ENCODE assay signal across 14 mouse cellular contexts in genomic region chr11:24050032-24050757, GRCm38 (mm10). TPM values are rescaled to one million over a fixed set of nuclear protein-coding genes. Genes with fewer than 3 reads are reported as not detected.
DNase-seq lines count a peak whose midpoint lies in the region; ATAC-seq and TF ChIP-seq lines count a peak whose summit lies in the region.
"Had no signal": no experiment of that assay in that cellular context is flagged by ENCODE, and none has a peak within 500 bp of the region (broad histone marks: within the 10 kb centered on the region; RNA-seq: fewer than 3 reads in every experiment).

No protein-coding gene starts in this region.

- no peak; the same call in 1 of the 2 replicates for ATAC-seq in forebrain, embryonic 14.5 days
- no peak for ATAC-seq in neural tube, embryonic 12.5 days (ENCODE audit: low FRiP score, low read depth)
- ATAC-seq in midbrain, embryonic 11.5 days (ENCODE audit: low FRiP score), result no peak

- no peaks in the 10 kb centered on the region for H3K9me3 ChIP-seq in forebrain, embryonic 10.5 days
- no peaks in the 10 kb centered on the region for H3K9me3 ChIP-seq in forebrain, embryonic 14.5 days (replicated peaks; ENCODE audit: control insufficient read depth, low read length)
- H3K9me3 ChIP-seq in neural tube, embryonic 12.5 days, result no peaks in the 10 kb centered on the region
- no peaks in the 10 kb centered on the region for H3K9me3 ChIP-seq in midbrain, embryonic 11.5 days (ENCODE audit: control insufficient read depth, low read length)
- H3K9me3 ChIP-seq: limb, embryonic 15.5 days had no signal

- H3K4me2 ChIP-seq in forebrain, embryonic 14.5 days (ENCODE audit: low read length), result no peak overlapping the region
- peak overlapping the region; percentile 64 for H3K4me2 ChIP-seq in neural tube, embryonic 12.5 days (replicated peaks)
- H3K4me2 ChIP-seq in midbrain, embryonic 11.5 days, result no peak overlapping the region

- 77% methylated on average over 11 of the region's 11 CpGs for WGBS in forebrain, embryonic 10.5 days
- 78% methylated on average over 11 of the region's 11 CpGs for WGBS in forebrain, embryonic 14.5 days
- 88% methylated on average over 11 of the region's 11 CpGs for WGBS in neural tube, embryonic 12.5 days
- 82% methylated on average over 11 of the region's 11 CpGs for WGBS in midbrain, embryonic 11.5 days
- WGBS in cerebellum, adult 2 months, result 87% methylated on average over 11 of the region's 11 CpGs
- WGBS in kidney, adult 2 months, result 77% methylated on average over 11 of the region's 11 CpGs

- no peak for TF ChIP-seq CTCF in cerebellum, adult 2 months (IDR thresholded peaks at IDR 0.05; ENCODE audit: borderline replicate concordance, insufficient read depth, low read depth, low read length)
- TF ChIP-seq CTCF in kidney, adult 2 months (conservative IDR thresholded peaks at IDR 0.05; ENCODE audit: insufficient read depth, insufficient read length, low read depth, low read length), result no peak

- TF ChIP-seq POLR2A in cerebellum, adult 2 months (IDR thresholded peaks at IDR 0.05; ENCODE audit: borderline replicate concordance, insufficient read depth, low read length), result no peak
- TF ChIP-seq POLR2A in kidney, adult 2 months (IDR thresholded peaks at IDR 0.05; ENCODE audit: low read depth, low read length), result no peak

- H3K27ac ChIP-seq in forebrain, embryonic 10.5 days, result peak overlapping the region; percentile 93; the same call in 1 of the 2 replicates
- H3K27ac ChIP-seq in forebrain, embryonic 14.5 days (ENCODE audit: low read depth, low read length), result no peak overlapping the region
- no peak overlapping the region for H3K27ac ChIP-seq in neural tube, embryonic 12.5 days
- no peak overlapping the region for H3K27ac ChIP-seq in midbrain, embryonic 11.5 days (ENCODE audit: low read depth, low read length)
- no peak overlapping the region for H3K27ac ChIP-seq in cerebellum, adult 2 months (ENCODE audit: insufficient read depth, low read length)
- no peak overlapping the region for H3K27ac ChIP-seq in kidney, adult 2 months (ENCODE audit: insufficient read depth, low read depth, low read length)
- H3K27ac ChIP-seq: limb, embryonic 15.5 days; macrophage had no signal

- H3K9ac ChIP-seq in forebrain, embryonic 14.5 days (ENCODE audit: low read length), result no peak overlapping the region; the same call in 1 of the 2 replicates
- no peak overlapping the region for H3K9ac ChIP-seq in neural tube, embryonic 12.5 days
- peak overlapping the region; percentile 65; the same call in 1 of the 2 replicates for H3K9ac ChIP-seq in midbrain, embryonic 11.5 days (ENCODE audit: low read length)

- peaks cover 36% of the 10 kb centered on the region for H3K27me3 ChIP-seq in forebrain, embryonic 10.5 days (ENCODE audit: poor library complexity, severe bottlenecking)
- H3K27me3 ChIP-seq in forebrain, embryonic 14.5 days (replicated peaks; ENCODE audit: control insufficient read depth, insufficient read depth, low read length), result no peaks in the 10 kb centered on the region
- H3K27me3 ChIP-seq in neural tube, embryonic 12.5 days (replicated peaks), result no peaks in the 10 kb centered on the region
- no peaks in the 10 kb centered on the region for H3K27me3 ChIP-seq in midbrain, embryonic 11.5 days (ENCODE audit: control insufficient read depth, insufficient read depth, low read length)
- H3K27me3 ChIP-seq in cerebellum, adult 2 months (ENCODE audit: control insufficient read depth, insufficient read depth, low read length), result no peaks in the 10 kb centered on the region
- no peaks in the 10 kb centered on the region for H3K27me3 ChIP-seq in kidney, adult 2 months (replicated peaks; ENCODE audit: control insufficient read depth, insufficient read depth, low read length)
- H3K27me3 ChIP-seq: limb, embryonic 15.5 days had no signal

- no peaks in the 10 kb centered on the region for H3K36me3 ChIP-seq in forebrain, embryonic 10.5 days (replicated peaks)
- no peaks in the 10 kb centered on the region for H3K36me3 ChIP-seq in forebrain, embryonic 14.5 days (ENCODE audit: control insufficient read depth, insufficient read depth, low read length)
- no peaks in the 10 kb centered on the region for H3K36me3 ChIP-seq in neural tube, embryonic 12.5 days
- H3K36me3 ChIP-seq in midbrain, embryonic 11.5 days (ENCODE audit: control insufficient read depth, insufficient read depth, low read length), result no peaks in the 10 kb centered on the region
- no peaks in the 10 kb centered on the region for H3K36me3 ChIP-seq in kidney, adult 2 months (ENCODE audit: control insufficient read depth, insufficient read depth, low read length)
- H3K36me3 ChIP-seq: limb, embryonic 15.5 days had no signal

- H3K4me1 ChIP-seq in forebrain, embryonic 10.5 days, result peaks cover 9% of the 10 kb centered on the region
- 0 out of 2 replicates have a peak, but pooled peaks cover 4% of the 10 kb centered on the region for H3K4me1 ChIP-seq in forebrain, embryonic 14.5 days (ENCODE audit: control insufficient read depth, insufficient read depth, low read length)
- H3K4me1 ChIP-seq in neural tube, embryonic 12.5 days, result peaks cover 4% of the 10 kb centered on the region; the same call in 1 of the 2 replicates
- peaks cover 2% of the 10 kb centered on the region; the same call in 1 of the 2 replicates for H3K4me1 ChIP-seq in midbrain, embryonic 11.5 days (ENCODE audit: control insufficient read depth, insufficient read depth, low read length)
- no peaks in the 10 kb centered on the region for H3K4me1 ChIP-seq in cerebellum, adult 2 months (ENCODE audit: control insufficient read depth, insufficient read depth, low read length)
- H3K4me1 ChIP-seq in kidney, adult 2 months (ENCODE audit: control insufficient read depth, insufficient read depth, low read length), result no peaks in the 10 kb centered on the region

- DNase-seq in forebrain, embryonic 10.5 days (ENCODE audit: extremely low spot score, low spot score), result no peak
- DNase-seq in forebrain, embryonic 14.5 days (ENCODE audit: low spot score), result no peak
- no peak for DNase-seq in neural tube, embryonic 10.5 days (ENCODE audit: extremely low spot score, low spot score)
- no peak for DNase-seq in midbrain, embryonic 11.5 days (ENCODE audit: low spot score, missing footprints)
- no peak for DNase-seq in cerebellum, adult 2 months
- DNase-seq in cerebellum, postnatal 4 days (ENCODE audit: low spot score in 2 of 2), result no peak
- DNase-seq in kidney, adult 2 months, result no peak
- DNase-seq: adrenal gland, postnatal 10 days; gastrocnemius, postnatal 36 days had no signal

- peak overlapping the region; percentile 58; the same call in 1 of the 2 replicates for H3K4me3 ChIP-seq in forebrain, embryonic 10.5 days
- H3K4me3 ChIP-seq in forebrain, embryonic 14.5 days (ENCODE audit: low read depth, low read length), result no peak overlapping the region
- H3K4me3 ChIP-seq in neural tube, embryonic 12.5 days, result no peak overlapping the region
- no peak overlapping the region for H3K4me3 ChIP-seq in midbrain, embryonic 11.5 days (ENCODE audit: low read depth, low read length)
- H3K4me3 ChIP-seq in cerebellum, adult 2 months (replicated peaks; ENCODE audit: insufficient read depth, low read depth, low read length), result no peak overlapping the region
- no peak overlapping the region for H3K4me3 ChIP-seq in kidney, adult 2 months (ENCODE audit: insufficient read depth, low read depth, low read length)

RNA-seq across cellular contexts. Expression of gene A830031A19Rik, which starts 24.7 kb away (rescaled TPM):
- not detected in 2 replicates for polyA plus RNA-seq in forebrain, embryonic 10.5 days (2016; fragmentation: Nextera tagmentation; extraction: Ambion mirVana)
- polyA plus RNA-seq in forebrain, embryonic 14.5 days (2014; fragmentation: Nextera tagmentation; extraction: Ambion mirVana), result 0.32 and 0.41 TPM in 2 replicates
- polyA plus RNA-seq in neural tube, embryonic 12.5 days (2016; fragmentation: Nextera tagmentation; extraction: Ambion mirVana), result not detected in 2 replicates
- not detected in 2 replicates for polyA plus RNA-seq in midbrain, embryonic 11.5 days (2014; fragmentation: Nextera tagmentation; extraction: Ambion mirVana)
- 0.21 TPM in 1 of 2 replicates, not detected in the other for polyA plus RNA-seq in cerebellum, adult 2 months (2012; rRNA removed)
- not detected in 2 replicates for polyA plus RNA-seq in kidney, adult 2 months (2012; rRNA removed)
- polyA plus RNA-seq: macrophage; small intestine, adult 2 months; thymus, postnatal 0 days had no signal

RNA-seq across cellular contexts. Expression of gene Bcl11a, which starts 27.7 kb away (rescaled TPM):
- 37.6 and 44.1 TPM in 2 replicates for polyA plus RNA-seq in forebrain, embryonic 10.5 days (2016; fragmentation: Nextera tagmentation; extraction: Ambion mirVana)
- polyA plus RNA-seq in forebrain, embryonic 14.5 days (2014; fragmentation: Nextera tagmentation; extraction: Ambion mirVana), result 148 and 174 TPM in 2 replicates
- 96.6 and 101 TPM in 2 replicates for polyA plus RNA-seq in neural tube, embryonic 12.5 days (2016; fragmentation: Nextera tagmentation; extraction: Ambion mirVana)
- polyA plus RNA-seq in midbrain, embryonic 11.5 days (2014; fragmentation: Nextera tagmentation; extraction: Ambion mirVana), result 42.5 and 44.1 TPM in 2 replicates
- 9.5 and 10.4 TPM in 2 replicates for polyA plus RNA-seq in cerebellum, adult 2 months (2012; rRNA removed)
- 0.14 and 0.72 TPM in 2 replicates for polyA plus RNA-seq in kidney, adult 2 months (2012; rRNA removed)
